Mouse (Mus musculus): Measurements from ENCODE around the gene Rapgef6. TPM values are rescaled to one million over a fixed set of nuclear protein-coding genes. Genes with fewer than 3 reads are reported as not detected.

The Rapgef6 gene
- polyA plus RNA-seq, 1 experiment: 36.7 TPM

DNA sequence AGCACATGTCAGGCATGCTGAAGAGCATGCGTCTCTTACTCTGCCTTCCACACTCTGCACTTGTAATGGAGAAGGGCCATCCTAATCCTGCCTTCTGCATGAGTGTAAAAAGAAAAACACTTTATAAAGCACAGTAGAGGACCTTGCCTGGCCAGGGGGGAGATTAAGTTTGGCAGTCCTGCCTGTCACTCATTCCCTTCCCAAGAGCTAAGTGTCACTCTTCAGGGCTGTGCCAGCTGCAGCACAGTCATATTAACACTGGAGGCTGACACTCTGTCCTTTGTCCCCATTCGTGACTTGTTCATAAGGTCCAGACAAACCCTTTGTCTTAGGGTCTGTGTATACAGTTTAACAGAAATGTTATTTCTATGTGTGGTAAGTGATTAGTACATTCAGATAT lies 162.2 kb downstream of the Rapgef6 start:
- Histone ChIP-seq H3K36me3 (ENCODE audit: control insufficient read depth, insufficient read depth, low read length, poor library complexity, severe bottlenecking) (peaks cover 12% of the 10 kb centered on the region; the same call in 1 of the 2 replicates), H3K27me3 (ENCODE audit: control insufficient read depth, insufficient read depth, low read length, poor library complexity, severe bottlenecking) (no peaks in the 10 kb centered on the region), H3K9ac (ENCODE audit: low read depth, poor library complexity, severe bottlenecking) (no peak overlapping the region), H3K27ac (ENCODE audit: insufficient read depth, low read length) (no peak overlapping the region), H3K4me1 (ENCODE audit: control insufficient read depth, insufficient read depth, low read length) (no peaks in the 10 kb centered on the region), H3K9me3 (replicated peaks; ENCODE audit: control insufficient read depth, insufficient read depth, low read length, poor library complexity, severe bottlenecking) (no peaks in the 10 kb centered on the region), H3K4me3 (ENCODE audit: low read depth, low read length) (no peak overlapping the region)
- TF ChIP-seq POLR2A (IDR thresholded peaks at IDR 0.05; ENCODE audit: insufficient read depth, low read length) (no peak), CTCF (IDR thresholded peaks at IDR 0.05; ENCODE audit: low read depth, low read length) (no peak), EP300 (IDR thresholded peaks at IDR 0.05; ENCODE audit: insufficient read depth, low read depth, low read length) (no peak)

DNA sequence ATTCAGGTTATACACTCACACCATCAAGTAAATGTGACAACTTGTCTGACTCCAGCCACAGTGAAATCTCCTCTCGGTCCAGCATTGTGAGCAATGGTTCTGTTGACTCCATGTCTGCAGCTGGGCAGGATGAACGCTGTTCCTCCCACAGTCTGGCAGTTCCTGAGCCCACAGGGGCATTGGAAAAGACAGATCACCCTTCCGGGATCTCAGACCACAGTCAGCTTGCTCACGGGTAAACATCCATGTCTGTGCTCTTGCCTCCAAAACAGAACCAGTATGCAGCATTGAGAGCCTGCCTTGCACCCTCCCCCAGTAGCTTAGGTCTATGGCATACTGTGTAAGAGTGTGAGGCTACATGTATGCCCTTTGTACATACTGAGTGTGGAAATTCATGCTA lies 167.5 kb downstream of the Rapgef6 start:
- TF ChIP-seq EP300 (IDR thresholded peaks at IDR 0.05; ENCODE audit: insufficient read depth, low read depth, low read length): no peak
- no peak for TF ChIP-seq POLR2A (IDR thresholded peaks at IDR 0.05; ENCODE audit: insufficient read depth, low read length)
- no peak for TF ChIP-seq CTCF (IDR thresholded peaks at IDR 0.05; ENCODE audit: low read depth, low read length)
- Histone ChIP-seq H3K4me1 (ENCODE audit: control insufficient read depth, insufficient read depth, low read length) (no peaks in the 10 kb centered on the region), H3K9ac (ENCODE audit: low read depth, poor library complexity, severe bottlenecking) (no peak overlapping the region), H3K36me3 (ENCODE audit: control insufficient read depth, insufficient read depth, low read length, poor library complexity, severe bottlenecking) (peaks cover 5% of the 10 kb centered on the region; the same call in 1 of the 2 replicates), H3K4me3 (ENCODE audit: low read depth, low read length) (no peak overlapping the region), H3K27ac (ENCODE audit: insufficient read depth, low read length) (no peak overlapping the region), H3K9me3 (replicated peaks; ENCODE audit: control insufficient read depth, insufficient read depth, low read length, poor library complexity, severe bottlenecking) (no peaks in the 10 kb centered on the region), H3K27me3 (ENCODE audit: control insufficient read depth, insufficient read depth, low read length, poor library complexity, severe bottlenecking) (no peaks in the 10 kb centered on the region)

DNA sequence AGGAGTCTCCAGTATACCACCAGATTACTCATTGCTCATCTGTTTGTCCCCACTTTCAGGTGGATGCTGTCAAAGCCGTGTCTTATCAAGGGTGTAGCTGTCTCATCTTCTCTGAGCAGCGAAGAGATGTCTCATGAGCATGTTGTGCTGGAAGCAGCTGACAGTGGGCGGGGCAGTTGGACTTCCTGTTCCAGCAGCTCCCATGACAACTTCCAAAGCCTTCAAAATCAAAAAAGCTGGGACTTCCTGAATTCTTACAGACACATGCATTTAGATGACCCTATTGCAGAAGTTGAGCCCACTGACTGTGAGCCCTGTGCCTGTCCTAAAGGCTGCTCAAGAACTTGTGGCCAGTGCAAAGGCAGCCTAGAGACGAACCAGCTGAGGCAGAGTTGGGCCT lies 168.5 kb downstream of the Rapgef6 start:
- Histone ChIP-seq H3K36me3 (ENCODE audit: control insufficient read depth, insufficient read depth, low read length, poor library complexity, severe bottlenecking) (peaks cover 8% of the 10 kb centered on the region; the same call in 1 of the 2 replicates), H3K4me3 (ENCODE audit: low read depth, low read length) (no peak overlapping the region), H3K9ac (ENCODE audit: low read depth, poor library complexity, severe bottlenecking) (no peak overlapping the region), H3K27me3 (ENCODE audit: control insufficient read depth, insufficient read depth, low read length, poor library complexity, severe bottlenecking) (no peaks in the 10 kb centered on the region), H3K4me1 (ENCODE audit: control insufficient read depth, insufficient read depth, low read length) (no peaks in the 10 kb centered on the region), H3K27ac (ENCODE audit: insufficient read depth, low read length) (no peak overlapping the region), H3K9me3 (replicated peaks; ENCODE audit: control insufficient read depth, insufficient read depth, low read length, poor library complexity, severe bottlenecking) (no peaks in the 10 kb centered on the region)
- TF ChIP-seq CTCF (IDR thresholded peaks at IDR 0.05; ENCODE audit: low read depth, low read length) (no peak), EP300 (IDR thresholded peaks at IDR 0.05; ENCODE audit: insufficient read depth, low read depth, low read length) (no peak), POLR2A (IDR thresholded peaks at IDR 0.05; ENCODE audit: insufficient read depth, low read length) (no peak)

DNA sequence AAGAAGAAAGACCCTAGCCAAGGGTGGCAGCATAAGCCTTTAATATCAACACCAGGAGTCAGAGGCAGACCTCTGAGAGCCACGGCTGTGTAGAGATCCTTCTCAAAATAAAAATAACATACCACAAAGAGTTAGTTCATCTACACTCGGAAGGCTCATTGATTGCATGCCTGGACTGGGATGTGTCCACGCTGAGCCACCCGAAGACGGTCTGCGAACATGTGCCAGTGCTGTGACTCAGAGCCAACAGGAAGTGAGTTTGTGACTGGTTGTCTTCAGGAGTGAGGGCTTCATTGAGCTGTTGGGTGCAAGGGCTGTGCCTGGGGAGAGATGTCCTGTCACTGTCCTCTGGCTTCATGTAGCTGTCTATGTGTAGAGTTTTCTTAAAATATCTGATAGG lies 171.0 kb downstream of the Rapgef6 start:
- no peak for TF ChIP-seq CTCF (IDR thresholded peaks at IDR 0.05; ENCODE audit: low read depth, low read length)
- Histone ChIP-seq H3K27ac (ENCODE audit: insufficient read depth, low read length) (no peak overlapping the region), H3K9me3 (replicated peaks; ENCODE audit: control insufficient read depth, insufficient read depth, low read length, poor library complexity, severe bottlenecking) (no peaks in the 10 kb centered on the region), H3K36me3 (ENCODE audit: control insufficient read depth, insufficient read depth, low read length, poor library complexity, severe bottlenecking) (peaks cover 6% of the 10 kb centered on the region; the same call in 1 of the 2 replicates), H3K27me3 (ENCODE audit: control insufficient read depth, insufficient read depth, low read length, poor library complexity, severe bottlenecking) (no peaks in the 10 kb centered on the region), H3K9ac (ENCODE audit: low read depth, poor library complexity, severe bottlenecking) (no peak overlapping the region), H3K4me3 (ENCODE audit: low read depth, low read length) (no peak overlapping the region), H3K4me1 (ENCODE audit: control insufficient read depth, insufficient read depth, low read length) (no peaks in the 10 kb centered on the region)

DNA sequence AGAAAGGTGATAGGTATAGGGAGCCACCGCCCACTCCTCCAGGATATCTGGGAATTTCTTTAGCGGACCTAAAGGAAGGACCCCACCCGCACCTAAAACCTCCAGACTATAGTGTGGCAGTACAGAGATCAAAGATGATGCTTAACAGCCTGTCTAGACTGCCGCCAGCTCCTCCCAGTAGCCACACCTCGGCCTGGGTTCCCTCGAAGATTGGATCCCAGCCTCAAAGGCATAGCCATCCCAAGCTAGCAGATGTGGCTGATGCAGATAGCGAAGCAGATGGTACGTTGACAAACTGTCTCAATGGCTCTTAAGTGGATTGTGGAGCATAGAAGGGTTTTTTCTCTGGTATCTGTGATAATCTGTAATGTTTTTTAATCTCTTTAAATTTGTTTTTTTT lies 171.6 kb downstream of the Rapgef6 start:
- Histone ChIP-seq H3K36me3 (ENCODE audit: control insufficient read depth, insufficient read depth, low read length, poor library complexity, severe bottlenecking) (peaks cover 6% of the 10 kb centered on the region; the same call in 1 of the 2 replicates), H3K27ac (ENCODE audit: insufficient read depth, low read length) (no peak overlapping the region), H3K4me1 (ENCODE audit: control insufficient read depth, insufficient read depth, low read length) (no peaks in the 10 kb centered on the region), H3K9ac (ENCODE audit: low read depth, poor library complexity, severe bottlenecking) (no peak overlapping the region), H3K27me3 (ENCODE audit: control insufficient read depth, insufficient read depth, low read length, poor library complexity, severe bottlenecking) (no peaks in the 10 kb centered on the region), H3K9me3 (replicated peaks; ENCODE audit: control insufficient read depth, insufficient read depth, low read length, poor library complexity, severe bottlenecking) (no peaks in the 10 kb centered on the region), H3K4me3 (ENCODE audit: low read depth, low read length) (no peak overlapping the region)
- TF ChIP-seq POLR2A (IDR thresholded peaks at IDR 0.05; ENCODE audit: insufficient read depth, low read length) (no peak), CTCF (IDR thresholded peaks at IDR 0.05; ENCODE audit: low read depth, low read length) (no peak), EP300 (IDR thresholded peaks at IDR 0.05; ENCODE audit: insufficient read depth, low read depth, low read length) (no peak)

DNA sequence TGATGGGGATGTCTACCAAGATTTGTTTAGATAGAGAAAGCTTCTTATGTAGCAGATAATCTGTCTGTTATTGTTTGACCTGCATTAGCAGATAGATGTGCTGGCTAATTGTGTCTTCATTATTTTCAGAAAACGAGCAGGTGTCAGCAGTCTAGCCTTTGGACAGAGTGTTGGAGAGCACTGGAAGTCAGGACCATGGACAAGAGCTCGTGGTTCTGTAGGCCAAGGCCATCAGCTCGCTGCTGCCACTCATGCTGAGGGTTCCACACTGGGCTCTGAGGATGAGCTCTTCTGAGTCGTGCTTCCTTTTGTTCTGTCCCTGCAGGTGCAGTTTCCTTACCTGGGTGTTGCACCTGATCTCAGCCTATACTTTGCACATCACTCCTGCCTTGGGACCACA lies 173.3 kb downstream of the Rapgef6 start:
- no peak overlapping the region for H3K9ac ChIP-seq (ENCODE audit: low read depth, poor library complexity, severe bottlenecking)
- H3K27me3 ChIP-seq (ENCODE audit: control insufficient read depth, insufficient read depth, low read length, poor library complexity, severe bottlenecking): no peaks in the 10 kb centered on the region
- TF ChIP-seq EP300 (IDR thresholded peaks at IDR 0.05; ENCODE audit: insufficient read depth, low read depth, low read length) (no peak), CTCF (IDR thresholded peaks at IDR 0.05; ENCODE audit: low read depth, low read length) (no peak), POLR2A (IDR thresholded peaks at IDR 0.05; ENCODE audit: insufficient read depth, low read length) (no peak)
- H3K36me3 ChIP-seq (ENCODE audit: control insufficient read depth, insufficient read depth, low read length, poor library complexity, severe bottlenecking): peaks cover 3% of the 10 kb centered on the region; the same call in 1 of the 2 replicates
- no peak overlapping the region for H3K27ac ChIP-seq (ENCODE audit: insufficient read depth, low read length)
- H3K9me3 ChIP-seq (replicated peaks; ENCODE audit: control insufficient read depth, insufficient read depth, low read length, poor library complexity, severe bottlenecking): no peaks in the 10 kb centered on the region
- no peak overlapping the region for H3K4me3 ChIP-seq (ENCODE audit: low read depth, low read length)
- no peaks in the 10 kb centered on the region for H3K4me1 ChIP-seq (ENCODE audit: control insufficient read depth, insufficient read depth, low read length)

Measured in ES-Bruce4 (cell line).